Mouse (Mus musculus) testis, adult 2 months (tissue): ENCODE data around the gene Phkb.

Experiments used
- CTCF ChIP-seq: fragments of 200-500 bp; IDR thresholded peaks from 2 replicates; pipeline ENCODE4 v1.5.1; 2012; ENCODE audit warnings: low read depth, mild to moderate bottlenecking, inconsistent platforms, low read length, moderate library complexity; ENCODE audit not compliant: control insufficient read depth, insufficient read depth, insufficient replicate concordance
- POLR2A ChIP-seq: fragments of 200-500 bp; IDR thresholded peaks from 2 replicates; pipeline ENCODE4 v1.6.1; 2012; ENCODE audit warnings: low read depth, mild to moderate bottlenecking, inconsistent platforms, low read length, moderate library complexity; ENCODE audit not compliant: control insufficient read depth

DNA sequence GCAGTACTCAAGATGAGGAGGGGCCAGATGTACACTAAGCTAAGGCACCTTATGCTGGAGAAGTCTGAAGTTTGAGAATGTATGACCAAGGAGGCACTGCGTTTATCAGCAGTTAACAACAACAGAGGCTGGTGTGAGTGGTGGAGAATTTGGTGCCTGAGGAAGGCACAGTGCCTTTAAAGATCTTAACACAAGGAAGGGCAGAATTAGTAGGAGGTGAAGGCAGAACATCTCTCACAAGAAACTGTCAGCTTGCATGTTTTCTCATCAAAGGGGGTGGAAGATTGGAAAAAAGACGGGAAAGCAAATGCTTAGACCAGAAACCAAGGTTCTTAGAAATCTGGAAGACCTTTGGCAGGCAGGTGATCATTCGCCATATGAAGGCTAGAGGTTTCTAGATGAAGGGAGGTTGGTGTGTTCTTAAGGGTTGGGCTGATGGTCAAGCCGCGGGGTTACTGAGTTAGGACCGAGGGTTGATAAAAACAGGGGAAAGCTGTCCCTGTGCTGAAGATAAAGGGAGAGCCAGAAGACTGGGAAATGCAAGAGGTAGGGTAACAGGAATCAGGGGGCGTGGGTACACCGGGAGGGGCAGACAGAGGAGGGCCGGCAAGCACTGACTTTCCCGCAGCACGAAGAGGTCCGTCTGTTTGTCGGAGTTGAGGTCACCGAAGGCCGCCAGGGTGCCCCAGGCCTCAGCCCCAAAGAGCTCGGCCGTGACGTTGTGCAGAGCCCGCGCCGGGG lies 673 bp upstream of the Phkb start:
- no peak for TF ChIP-seq POLR2A
- TF ChIP-seq CTCF = no peak
